ENCODE assay signal across 12 mouse cellular contexts in genomic region chr19:53184911-53185310, GRCm38 (mm10). TPM values are rescaled to one million over a fixed set of nuclear protein-coding genes. Genes with fewer than 3 reads are reported as not detected.
DNase-seq lines count a peak whose midpoint lies in the region; ATAC-seq lines count a peak whose summit lies in the region.
"Had no signal": no experiment of that assay in that cellular context is flagged by ENCODE, and none has a peak within 500 bp of the region (broad histone marks: within the 10 kb centered on the region; RNA-seq: fewer than 3 reads in every experiment).

No protein-coding gene starts in this region.

- peaks cover 80% of the 10 kb centered on the region for H3K4me1 ChIP-seq in lung, embryonic 15.5 days
- H3K4me1 ChIP-seq in intestine, embryonic 16.5 days (ENCODE audit: control insufficient read depth, insufficient read depth, low read length) = peaks cover 61% of the 10 kb centered on the region
- peaks cover 49% of the 10 kb centered on the region for H3K4me1 ChIP-seq in stomach, embryonic 15.5 days
- H3K4me1 ChIP-seq in hindbrain, embryonic 11.5 days (replicated peaks; ENCODE audit: control insufficient read depth, insufficient read depth, low read length) = no peaks in the 10 kb centered on the region

- no peak overlapping the region for H3K9ac ChIP-seq in lung, embryonic 15.5 days
- no peak overlapping the region for H3K9ac ChIP-seq in intestine, embryonic 16.5 days (ENCODE audit: low read depth, low read length)
- no peak overlapping the region for H3K9ac ChIP-seq in stomach, embryonic 15.5 days
- H3K9ac ChIP-seq in hindbrain, embryonic 11.5 days (ENCODE audit: low read depth, low read length) = no peak overlapping the region
- H3K9ac ChIP-seq: neural tube, embryonic 12.5 days had no signal

- peak overlapping the region; percentile 45; the same call in 1 of the 2 replicates for H3K27ac ChIP-seq in lung, embryonic 15.5 days
- H3K27ac ChIP-seq in intestine, embryonic 16.5 days (ENCODE audit: low read length) = peak overlapping the region; percentile 2; the same call in 1 of the 2 replicates
- H3K27ac ChIP-seq in stomach, embryonic 15.5 days = peak overlapping the region; percentile 68
- no peak overlapping the region for H3K27ac ChIP-seq in hindbrain, embryonic 11.5 days (ENCODE audit: low read depth, low read length)
- H3K27ac ChIP-seq: hindbrain, embryonic 10.5 days; neural tube, embryonic 12.5 days had no signal

- no peaks in the 10 kb centered on the region for H3K9me3 ChIP-seq in lung, embryonic 15.5 days
- H3K9me3 ChIP-seq in intestine, embryonic 16.5 days (ENCODE audit: control insufficient read depth, low read length) = no peaks in the 10 kb centered on the region
- H3K9me3 ChIP-seq in stomach, embryonic 15.5 days = no peaks in the 10 kb centered on the region
- H3K9me3 ChIP-seq in hindbrain, embryonic 11.5 days (ENCODE audit: control insufficient read depth, low read length) = no peaks in the 10 kb centered on the region
- H3K9me3 ChIP-seq: hindbrain, embryonic 10.5 days; megakaryocyte, embryonic 14.5 days; neural tube, embryonic 12.5 days had no signal

- WGBS in lung, embryonic 15.5 days = 48% methylated on average over 5 of the region's 5 CpGs
- WGBS in intestine, embryonic 16.5 days = 60% methylated on average over 5 of the region's 5 CpGs
- 50% methylated on average over 5 of the region's 5 CpGs for WGBS in stomach, embryonic 15.5 days
- WGBS in hindbrain, embryonic 11.5 days = 87% methylated on average over 5 of the region's 5 CpGs

- ATAC-seq in CD4-positive, CD25-positive, alpha-beta regulatory T cell, adult 4 months = no peak
- no peak for ATAC-seq in lung, embryonic 15.5 days (ENCODE audit: borderline replicate concordance, extremely low read depth, low FRiP score, low TSS enrichment)
- peak; percentile 32; the same call in 1 of the 2 replicates for ATAC-seq in intestine, embryonic 16.5 days
- peak; percentile 52; the same call in 1 of the 2 replicates for ATAC-seq in stomach, embryonic 15.5 days (ENCODE audit: insufficient read depth, low FRiP score, low read depth)
- no peak for ATAC-seq in hindbrain, embryonic 11.5 days (ENCODE audit: low FRiP score)

- no peak overlapping the region for H3K4me2 ChIP-seq in lung, embryonic 15.5 days
- H3K4me2 ChIP-seq in intestine, embryonic 16.5 days (ENCODE audit: low read depth, low read length) = no peak overlapping the region
- no peak overlapping the region; the same call in 1 of the 2 replicates for H3K4me2 ChIP-seq in stomach, embryonic 15.5 days
- no peak overlapping the region for H3K4me2 ChIP-seq in hindbrain, embryonic 11.5 days (replicated peaks; ENCODE audit: low read depth, low read length)
- H3K4me2 ChIP-seq: neural tube, embryonic 12.5 days had no signal

- no peak overlapping the region for H3K4me3 ChIP-seq in lung, embryonic 15.5 days
- H3K4me3 ChIP-seq in intestine, embryonic 16.5 days (ENCODE audit: low read length) = no peak overlapping the region
- H3K4me3 ChIP-seq in stomach, embryonic 15.5 days (replicated peaks) = no peak overlapping the region
- no peak overlapping the region for H3K4me3 ChIP-seq in hindbrain, embryonic 11.5 days (ENCODE audit: low read depth, low read length)
- H3K4me3 ChIP-seq: hindbrain, embryonic 10.5 days; layer of hippocampus, adult 2 months; neural tube, embryonic 12.5 days had no signal

- no peaks in the 10 kb centered on the region for H3K27me3 ChIP-seq in lung, embryonic 15.5 days
- no peaks in the 10 kb centered on the region for H3K27me3 ChIP-seq in intestine, embryonic 16.5 days (replicated peaks; ENCODE audit: control insufficient read depth, insufficient read depth, low read length)
- H3K27me3 ChIP-seq in stomach, embryonic 15.5 days (replicated peaks) = no peaks in the 10 kb centered on the region
- no peaks in the 10 kb centered on the region for H3K27me3 ChIP-seq in hindbrain, embryonic 11.5 days (ENCODE audit: control insufficient read depth, insufficient read depth, low read length)
- H3K27me3 ChIP-seq: megakaryocyte, embryonic 14.5 days; neural tube, embryonic 12.5 days had no signal

- H3K36me3 ChIP-seq in lung, embryonic 15.5 days = no peaks in the 10 kb centered on the region
- H3K36me3 ChIP-seq in intestine, embryonic 16.5 days (ENCODE audit: control insufficient read depth, insufficient read depth, low read length) = no peaks in the 10 kb centered on the region
- no peaks in the 10 kb centered on the region for H3K36me3 ChIP-seq in stomach, embryonic 15.5 days
- H3K36me3 ChIP-seq in hindbrain, embryonic 11.5 days (ENCODE audit: control insufficient read depth, insufficient read depth, low read length) = no peaks in the 10 kb centered on the region
- H3K36me3 ChIP-seq: neural tube, embryonic 12.5 days had no signal

- DNase-seq in CD4-positive, CD25-positive, alpha-beta regulatory T cell, adult 2 months (ENCODE audit: low read depth, low spot score) = peak; percentile 36
- no peak for DNase-seq in lung, adult 18-20 months
- DNase-seq in hindbrain, embryonic 11.5 days (ENCODE audit: low spot score) = no peak
- no peak for DNase-seq in adrenal gland, postnatal 4 days (ENCODE audit: low spot score in 2 of 2)

RNA-seq across cellular contexts. Expression of gene Add3, which starts 44.7 kb away (rescaled TPM):
- polyA plus RNA-seq in CD4-positive, CD25-positive, alpha-beta regulatory T cell, adult 4 months (2017; shearing (Covaris generic)) = 100 to 1,000 TPM; 128 to 172 TPM
- 106 and 109 TPM in 2 replicates for polyA plus RNA-seq in lung, embryonic 15.5 days (2015; fragmentation: Nextera tagmentation; extraction: Ambion mirVana)
- polyA plus RNA-seq in intestine, embryonic 16.5 days (2015; fragmentation: Nextera tagmentation; extraction: Ambion mirVana) = 120 and 121 TPM in 2 replicates
- polyA plus RNA-seq in stomach, embryonic 15.5 days (2015; fragmentation: Nextera tagmentation; extraction: Ambion mirVana) = 89.0 and 96.1 TPM in 2 replicates
- polyA plus RNA-seq in hindbrain, embryonic 11.5 days (2014; fragmentation: Nextera tagmentation; extraction: Ambion mirVana) = 46.6 and 51.6 TPM in 2 replicates
- 10 to 100 TPM; 81.7 to 87.2 TPM for total RNA-seq in adrenal gland, postnatal 4 days (2021)

Comparison
In these comparisons a context has a peak if more than half of its experiments do, and no peak if none do; other contexts are left out.
1. ATAC-seq: peak in intestine, embryonic 16.5 days (single experiment) and stomach, embryonic 15.5 days (single experiment); none in CD4-positive, CD25-positive, alpha-beta regulatory T cell, adult 4 months (single experiment), lung, embryonic 15.5 days (single experiment) and hindbrain, embryonic 11.5 days (single experiment).